Mouse (Mus musculus) cerebellum, postnatal 10 days (tissue): ENCODE measurements at regions not wholly inside any gene's neighbourhood (a gene's known extent, or its start where the extent isn't known, plus 50 kb on each side); places are given as distances from the start of the nearest gene placed in this dataset.
A peak's percentile ranks its signal among the peaks of the same experiment; 100 is the strongest.

Source experiments
- DNase-seq, 2 experiments: peaks; one replicate each; pipeline ENCODE4 v3.0.0; 2021; ENCODE audit warnings: mixed read lengths in 2 of 2

- peak; percentile 87 to 92 for DNase-seq
Measured at GRCm38 (mm10) chrX:145848937-145849783, 344.2 kb upstream of the Amot start.

- DNase-seq = no peak
Measured at GRCm38 (mm10) chrX:145833106-145833505, 328.1 kb upstream of the Amot start.

- no peak for DNase-seq
Measured at GRCm38 (mm10) chrX:145812995-145813394, 308.0 kb upstream of the Amot start.
